Mouse (Mus musculus): ENCODE data around the gene A730071L15Rik.

The A730071L15Rik gene

GRCm38 (mm10) chr11:6199410-6200086 is at the start of gene A730071L15Rik:
A730071L15Rik (plus strand) TSS chr11:6200029.
- DNase-seq: peak; percentile 9 to 14

DNA sequence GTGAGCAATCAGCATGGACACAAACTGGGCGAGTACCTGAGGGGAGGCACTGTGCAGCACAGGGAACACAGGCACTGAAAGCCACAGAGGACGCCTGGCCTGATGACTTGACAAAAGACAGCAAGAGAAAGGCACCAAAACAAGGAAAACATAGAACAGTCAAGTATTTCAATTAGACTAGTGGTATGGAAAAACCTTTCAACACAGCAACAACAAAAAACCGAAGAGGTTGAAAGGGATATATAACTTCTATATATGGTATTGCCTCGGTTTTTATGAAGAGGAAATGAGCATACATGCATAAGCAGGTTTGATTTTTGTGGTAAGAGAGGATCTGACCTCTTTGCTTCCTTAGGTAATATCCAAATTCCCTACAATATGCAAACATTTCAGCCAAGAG is 47.0 kb upstream of the A730071L15Rik start:
- no peak for DNase-seq

GRCm38 (mm10) chr11:6154211-6154701 is 45.6 kb upstream of the A730071L15Rik start:
- DNase-seq: peak in 1 of 2 experiments; percentile 26

DNA sequence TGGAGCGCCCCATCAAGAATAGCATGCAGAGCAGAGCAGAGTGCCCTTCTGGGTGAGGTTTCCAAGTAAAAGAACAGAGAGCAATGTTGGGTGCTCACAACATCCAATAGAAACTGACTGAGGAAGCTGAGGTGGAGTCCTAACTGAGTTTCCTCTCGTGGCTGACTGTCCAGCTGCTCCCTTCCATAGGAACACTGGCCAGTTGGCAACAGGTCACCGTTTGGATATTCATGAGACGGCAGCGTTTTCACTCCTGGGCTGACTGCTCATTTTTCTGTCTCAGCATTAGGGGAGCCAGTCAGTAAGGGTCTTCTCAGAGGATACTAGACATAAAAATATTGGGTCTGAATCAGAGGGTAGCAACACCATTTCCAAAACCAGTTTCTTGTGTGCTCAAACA is 43.2 kb upstream of the A730071L15Rik start:
- DNase-seq: no peak

DNA sequence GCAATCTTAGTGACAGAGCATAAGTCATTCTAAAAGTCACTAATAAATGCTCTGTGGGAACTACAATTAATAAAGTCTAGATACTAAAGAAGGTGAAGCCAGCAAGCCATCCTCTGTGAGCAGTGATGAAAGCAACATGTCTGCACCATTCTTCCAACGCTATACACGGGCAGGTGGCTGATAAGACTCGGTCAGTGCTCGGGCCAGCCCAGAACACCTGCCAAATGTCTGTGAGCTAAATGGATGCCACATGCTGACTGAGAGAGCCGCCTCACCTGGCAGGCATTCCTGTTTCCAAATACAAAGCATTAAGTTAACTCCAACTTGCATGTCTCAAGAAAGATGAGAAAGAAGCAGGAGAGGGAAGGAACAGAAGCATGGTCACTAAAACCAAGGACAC is 42.7 kb upstream of the A730071L15Rik start:
- DNase-seq: peak; percentile 82

DNA sequence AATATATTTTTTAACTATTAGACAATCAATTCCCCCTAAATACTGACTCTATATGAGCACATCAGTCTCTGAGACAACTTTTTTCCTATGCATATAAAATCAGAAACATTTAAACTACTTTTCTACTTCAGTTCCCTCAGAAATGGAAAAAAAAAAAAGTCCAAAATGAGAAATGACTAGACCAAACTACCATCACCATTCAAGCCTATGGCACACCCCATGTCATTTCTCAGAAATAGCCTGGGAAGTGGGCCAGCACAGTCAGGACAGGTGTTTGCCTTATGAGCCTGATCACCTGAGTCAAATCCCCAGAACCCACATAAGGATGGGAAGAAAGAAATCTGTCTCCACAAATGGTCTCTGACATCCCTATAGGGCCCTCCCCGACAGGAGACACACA is 41.3 kb upstream of the A730071L15Rik start:
- no peak for DNase-seq

- no peak for DNase-seq
These were observed 40.0 kb upstream of the A730071L15Rik start for GRCm38 (mm10) chr11:6159704-6160275.

DNA sequence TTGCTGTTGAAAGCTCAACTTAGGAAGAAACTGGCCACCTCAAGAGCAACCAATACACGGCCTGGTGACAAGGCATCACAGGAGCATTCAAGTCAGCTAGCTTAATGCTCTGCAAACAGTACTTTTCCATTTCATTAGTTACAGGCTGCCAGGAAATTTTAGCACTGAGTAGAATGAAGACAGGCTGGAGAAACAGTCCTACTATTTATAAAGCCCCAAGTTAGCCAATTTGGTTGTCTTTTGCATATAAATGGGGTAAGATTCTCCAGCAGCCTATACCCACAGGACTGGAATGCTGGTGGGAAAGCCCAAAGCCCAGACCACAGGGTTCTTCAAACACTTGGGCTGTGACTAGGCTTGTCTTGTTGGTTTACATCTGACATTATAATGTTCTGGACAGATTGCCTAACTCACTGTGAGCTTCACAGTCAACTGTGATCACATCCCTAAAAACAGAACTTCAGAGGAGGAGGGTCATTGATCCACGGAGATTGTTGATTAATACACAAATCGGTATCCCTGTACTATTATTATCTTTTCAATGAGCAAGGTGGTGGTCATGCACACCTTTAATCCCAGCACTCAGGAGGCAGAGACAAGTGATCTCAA is 39.1 kb upstream of the A730071L15Rik start:
- no peak for DNase-seq

GRCm38 (mm10) chr11:6161549-6161948 is 38.3 kb upstream of the A730071L15Rik start:
- DNase-seq: no peak

- DNase-seq: no peak
These were observed 36.8 kb upstream of the A730071L15Rik start for GRCm38 (mm10) chr11:6163062-6163461.

DNA sequence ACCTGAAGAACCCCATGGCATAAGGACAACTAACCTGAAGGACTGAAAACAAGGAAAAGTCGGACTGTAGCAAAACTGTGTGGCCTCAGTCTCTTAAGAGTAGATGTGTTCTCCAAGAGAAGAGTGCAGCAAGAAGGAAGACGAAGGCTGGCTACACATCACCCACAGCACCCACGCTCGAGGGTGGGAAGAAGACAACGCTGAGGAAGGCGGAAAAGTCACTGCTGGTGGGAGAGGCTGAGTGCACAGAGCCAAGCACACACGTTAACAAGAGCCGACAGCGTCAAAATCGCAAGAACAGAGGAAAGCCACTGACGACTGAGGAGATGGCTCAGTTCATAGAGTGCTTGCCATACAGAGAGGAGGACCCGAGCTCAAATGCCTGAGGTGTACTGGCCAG is 36.1 kb upstream of the A730071L15Rik start:
- no peak for DNase-seq

DNA sequence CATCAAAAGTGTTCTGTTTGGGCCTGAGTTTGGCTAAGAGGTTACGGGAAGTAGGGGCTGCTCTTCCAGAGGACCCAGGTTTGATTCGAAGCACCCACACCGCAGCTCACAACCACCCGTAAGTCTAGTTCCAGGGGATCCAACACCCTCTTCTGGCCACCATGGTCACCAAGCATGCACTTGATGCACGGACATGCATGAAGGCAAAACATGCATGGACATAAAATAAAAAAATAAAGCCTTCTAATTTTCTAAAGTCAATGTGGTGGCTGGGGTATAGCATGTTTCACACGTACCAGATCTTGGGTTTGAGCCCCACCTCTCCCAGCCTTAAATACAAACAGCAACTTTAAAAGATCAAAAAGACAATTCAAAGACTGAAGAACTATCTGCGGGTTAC is 35.0 kb upstream of the A730071L15Rik start:
- DNase-seq: no peak

DNA sequence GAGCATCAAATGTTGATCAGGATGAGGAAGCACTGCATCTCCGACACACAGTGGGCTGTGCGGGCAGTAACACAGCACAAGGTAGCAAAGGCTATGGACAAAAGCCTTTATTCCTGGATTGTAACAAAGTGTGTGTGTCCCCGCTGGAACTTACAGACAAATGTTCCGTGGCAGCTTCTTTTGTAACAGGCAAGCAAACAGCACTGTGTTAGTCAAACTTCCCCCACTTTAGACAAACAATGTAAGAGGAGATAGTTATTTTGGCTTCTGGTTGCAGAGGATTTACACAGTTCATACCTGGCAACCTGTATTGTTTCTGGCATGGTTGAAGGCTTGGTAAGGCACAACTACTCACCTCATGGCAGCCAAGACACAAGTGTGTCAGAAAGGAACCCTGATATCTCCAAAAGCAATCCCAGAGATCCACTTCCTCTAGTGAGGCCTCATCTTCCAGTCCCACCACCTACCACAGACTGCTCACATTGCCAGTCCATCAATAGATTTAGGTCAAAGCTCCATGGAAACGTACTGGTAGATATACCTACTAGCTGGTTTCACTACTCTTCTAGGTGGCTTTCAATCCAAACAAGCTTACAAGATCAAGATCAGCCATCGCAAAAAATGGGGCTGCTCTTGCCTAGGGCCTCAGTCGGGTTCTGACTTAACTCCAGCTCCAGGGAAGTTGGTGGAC is 34.3 kb upstream of the A730071L15Rik start:
- no peak for DNase-seq

DNA sequence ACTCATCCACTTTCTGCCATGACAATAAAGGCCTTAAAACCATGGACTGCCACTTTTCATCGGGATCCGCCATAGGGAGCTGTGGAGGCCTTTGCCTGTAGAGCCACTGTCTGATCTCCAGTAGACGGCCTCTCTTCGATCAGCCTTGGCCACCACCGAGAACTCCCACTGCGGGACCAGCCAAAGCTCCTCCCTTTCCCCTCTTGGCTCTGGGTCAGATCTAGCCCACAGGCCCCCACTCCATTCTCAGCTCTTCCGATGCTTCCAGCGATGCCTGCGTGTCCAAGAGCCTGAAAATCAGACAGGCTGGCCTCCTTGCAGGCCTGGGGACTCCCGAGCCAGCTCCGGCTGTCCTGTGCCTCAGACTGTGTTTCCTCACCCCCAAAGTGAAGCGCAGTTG is 33.5 kb upstream of the A730071L15Rik start:
- DNase-seq: no peak

DNA sequence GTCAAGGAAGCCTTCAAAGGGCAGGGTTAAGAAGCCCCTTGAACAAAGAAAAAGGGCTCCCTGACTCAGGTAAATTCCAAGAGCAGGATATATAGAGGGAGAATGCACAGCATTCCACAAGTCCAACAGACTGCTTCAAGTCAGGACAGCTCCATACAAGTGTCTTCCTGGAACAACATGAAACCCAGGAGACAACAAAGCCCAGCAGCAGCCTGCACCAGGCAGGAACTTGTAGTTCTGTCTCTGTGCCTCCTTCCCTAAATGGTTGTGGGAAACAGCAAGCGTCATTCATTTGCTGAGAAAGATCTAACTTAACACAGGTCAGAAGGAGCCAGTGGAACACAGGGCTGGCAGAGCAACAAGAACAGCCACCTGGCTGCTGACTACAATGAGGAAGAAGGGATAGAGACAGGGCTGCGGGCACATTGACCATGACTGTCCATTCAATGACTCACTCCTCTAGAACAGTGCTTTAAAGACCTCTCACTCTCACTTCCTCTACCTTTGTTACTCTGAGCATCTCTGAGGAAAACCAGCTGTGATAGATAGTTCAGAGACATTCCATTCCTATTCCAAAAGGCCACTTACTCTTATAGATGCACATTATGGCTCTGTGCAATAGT is 30.7 kb upstream of the A730071L15Rik start:
- DNase-seq: peak in 1 of 2 experiments; percentile 21

GRCm38 (mm10) chr11:6174719-6175118 is 25.1 kb upstream of the A730071L15Rik start:
- no peak for DNase-seq

DNA sequence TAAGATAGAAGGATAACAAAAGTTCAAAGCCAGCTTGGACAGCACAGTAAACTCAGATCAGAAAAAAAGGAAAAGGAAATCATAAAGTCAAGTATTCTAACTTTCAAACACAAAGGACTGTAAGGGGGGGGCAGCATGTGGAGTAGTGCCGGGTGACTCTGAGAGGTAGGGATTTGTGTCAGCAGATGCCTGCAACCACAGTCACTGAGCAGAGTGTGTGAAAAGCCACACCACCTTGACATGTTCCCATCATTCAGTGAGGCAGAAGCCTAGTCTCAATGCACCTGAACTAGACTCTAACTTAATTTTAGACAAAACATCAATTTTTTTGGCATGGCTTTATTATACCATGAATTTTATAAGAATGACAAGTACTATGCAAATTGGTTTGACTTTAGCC is 24.3 kb upstream of the A730071L15Rik start:
- DNase-seq: no peak

- no peak for DNase-seq
These were observed 21.9 kb upstream of the A730071L15Rik start for GRCm38 (mm10) chr11:6177781-6178420.

- DNase-seq: no peak
These were observed 21.1 kb upstream of the A730071L15Rik start for GRCm38 (mm10) chr11:6178673-6179166.

GRCm38 (mm10) chr11:6179194-6179593 is 20.6 kb upstream of the A730071L15Rik start:
- no peak for DNase-seq

DNA sequence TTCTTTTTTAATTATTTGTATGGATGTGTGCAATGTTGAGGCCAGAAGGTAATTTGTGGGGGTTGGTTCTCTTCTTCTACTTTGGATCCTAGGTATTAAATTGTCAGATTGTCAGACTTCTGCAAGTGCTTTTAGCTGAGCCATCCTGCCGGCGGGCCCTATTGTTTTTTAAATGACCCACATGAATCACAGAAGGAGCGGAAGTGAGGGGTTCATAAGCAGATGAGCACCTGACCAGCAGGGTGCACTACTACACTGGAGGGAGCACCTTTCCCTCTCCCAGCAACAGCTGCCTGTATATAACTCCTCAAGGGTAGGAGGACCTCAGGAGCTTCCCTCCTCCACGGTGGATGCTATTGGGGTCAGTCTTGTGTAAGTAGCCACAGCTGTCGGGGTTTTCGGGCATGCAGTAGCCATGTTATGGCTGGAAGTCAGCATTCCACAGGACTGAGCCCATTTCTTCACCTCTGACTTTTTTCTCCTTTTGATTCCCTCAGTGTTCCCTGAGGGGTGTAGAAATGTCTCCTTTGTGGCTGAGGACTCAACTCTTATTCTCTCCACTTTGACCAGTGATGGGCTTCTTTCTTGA is 18.9 kb upstream of the A730071L15Rik start:
- DNase-seq: no peak

GRCm38 (mm10) chr11:6183246-6183645 is 16.6 kb upstream of the A730071L15Rik start:
- DNase-seq: no peak

All from cerebellum, postnatal 36 days (tissue).